Mouse (Mus musculus): Measurements from ENCODE around the gene Prpf40a. TPM values are rescaled to one million over a fixed set of nuclear protein-coding genes. Genes with fewer than 3 reads are reported as not detected.

Prpf40a gene
- polyA plus RNA-seq, 1 experiment from 2014 or later, result 157 TPM

DNA sequence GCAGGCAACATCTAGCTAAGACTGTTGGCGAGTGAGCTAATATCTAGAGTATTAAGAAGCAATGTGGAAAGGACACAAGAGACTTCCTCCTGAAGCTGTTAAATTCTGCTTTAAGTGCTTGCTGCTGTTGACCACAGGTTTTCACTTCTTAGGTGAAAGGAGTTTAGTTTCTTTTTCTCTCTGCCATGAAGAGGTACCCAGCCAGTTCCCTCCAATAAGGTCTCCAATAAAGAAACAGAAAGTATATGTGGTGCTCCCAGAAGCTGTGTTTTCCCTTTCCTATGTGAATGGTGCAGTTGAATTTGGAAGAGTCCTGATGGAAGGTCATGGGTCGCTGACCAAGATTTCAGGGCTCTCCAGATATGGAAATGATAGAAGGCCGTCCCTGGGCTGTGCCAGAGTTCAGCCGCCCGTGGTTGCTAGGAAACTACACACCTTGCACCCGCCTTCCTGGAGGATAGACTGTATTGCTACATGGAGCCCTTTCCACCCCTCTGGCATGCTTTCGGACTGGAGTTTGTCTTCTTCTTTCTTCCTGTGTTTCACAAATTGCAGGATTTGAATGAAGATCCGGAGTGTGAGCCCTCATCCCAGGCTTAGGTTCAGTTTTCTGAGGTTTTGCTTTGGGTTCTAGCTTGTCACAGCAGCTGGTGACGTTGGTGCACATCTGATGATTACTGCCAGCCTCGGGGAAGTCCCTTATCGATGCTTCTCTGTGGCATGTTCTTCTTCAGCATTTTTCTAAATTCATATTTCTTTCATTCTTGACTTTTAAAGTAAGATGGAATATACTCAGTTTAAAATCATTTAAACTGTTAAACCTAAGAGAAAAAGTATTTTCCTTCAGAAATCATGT lies 89.0 kb downstream of the Prpf40a start:
- Histone ChIP-seq H3K36me3 (peaks cover 67% of the 10 kb centered on the region), H3K27me3 (no peaks in the 10 kb centered on the region), H3K4me2 (no peak overlapping the region), H3K4me1 (no peaks in the 10 kb centered on the region), H3K27ac (no peak overlapping the region), H3K4me3 (replicated peaks) (no peak overlapping the region), H3K9me3 (replicated peaks) (no peaks in the 10 kb centered on the region), H3K9ac (no peak overlapping the region)
- 82% methylated on average over 11 of the region's 11 CpGs for WGBS
- no peak for ATAC-seq (replicated peaks; ENCODE audit: low FRiP score)

GRCm38 (mm10) chr2:53100093-53100492 lies 91.0 kb downstream of the Prpf40a start:
- Histone ChIP-seq H3K4me2 (no peak overlapping the region), H3K9me3 (replicated peaks) (no peaks in the 10 kb centered on the region), H3K36me3 (peaks cover 48% of the 10 kb centered on the region), H3K27me3 (no peaks in the 10 kb centered on the region), H3K9ac (no peak overlapping the region), H3K4me3 (replicated peaks) (no peak overlapping the region), H3K27ac (no peak overlapping the region), H3K4me1 (no peaks in the 10 kb centered on the region)
- 21% methylated on average over 2 of the region's 2 CpGs for WGBS
- 0 out of 2 replicates have a peak, but pooled peaks have one; percentile 43 for ATAC-seq (replicated peaks; ENCODE audit: low FRiP score)

DNA sequence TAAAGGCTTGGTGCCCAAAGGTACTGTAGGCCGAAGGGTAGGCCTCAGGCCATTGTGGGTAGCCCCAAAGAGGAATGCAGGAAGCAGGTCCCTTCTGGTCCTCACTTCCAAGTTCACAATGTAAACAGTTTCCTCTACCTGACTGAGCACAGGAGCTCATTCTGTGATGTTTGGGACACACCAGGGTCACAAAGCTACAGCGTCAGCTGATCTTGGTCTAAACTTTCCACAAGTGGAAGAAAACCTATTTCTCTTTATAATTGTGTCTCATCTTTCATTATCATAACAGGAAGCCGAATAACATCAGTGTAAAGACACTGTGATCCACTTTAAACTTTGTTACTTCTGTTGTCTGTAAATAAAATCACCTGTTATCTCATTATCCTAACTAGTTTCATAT lies 95.6 kb downstream of the Prpf40a start:
- Histone ChIP-seq H3K27me3 (no peaks in the 10 kb centered on the region), H3K4me2 (no peak overlapping the region), H3K27ac (no peak overlapping the region), H3K4me1 (no peaks in the 10 kb centered on the region), H3K9me3 (replicated peaks) (no peaks in the 10 kb centered on the region), H3K9ac (no peak overlapping the region), H3K36me3 (peaks cover 16% of the 10 kb centered on the region), H3K4me3 (replicated peaks) (no peak overlapping the region)
- no peak for ATAC-seq (replicated peaks; ENCODE audit: low FRiP score)
- WGBS, result 89% methylated on average over 3 of the region's 3 CpGs

- Histone ChIP-seq H3K27me3 (no peaks in the 10 kb centered on the region), H3K27ac (no peak overlapping the region), H3K4me3 (replicated peaks) (no peak overlapping the region), H3K36me3 (peaks cover 16% of the 10 kb centered on the region), H3K4me2 (no peak overlapping the region), H3K9me3 (replicated peaks) (no peaks in the 10 kb centered on the region), H3K4me1 (no peaks in the 10 kb centered on the region), H3K9ac (no peak overlapping the region)
- 0 out of 2 replicates have a peak, but pooled peaks have one; percentile 33 for ATAC-seq (replicated peaks; ENCODE audit: low FRiP score)
- WGBS, result 55% methylated on average over 9 of the region's 9 CpGs
Observed at GRCm38 (mm10) chr2:53095031-53095430, 96.1 kb downstream of the Prpf40a start.

- Histone ChIP-seq H3K27ac (no peak overlapping the region), H3K36me3 (no peaks in the 10 kb centered on the region), H3K4me1 (no peaks in the 10 kb centered on the region), H3K9me3 (replicated peaks) (no peaks in the 10 kb centered on the region), H3K27me3 (no peaks in the 10 kb centered on the region), H3K4me2 (no peak overlapping the region), H3K4me3 (replicated peaks) (no peak overlapping the region), H3K9ac (no peak overlapping the region)
- ATAC-seq (replicated peaks; ENCODE audit: low FRiP score), result no peak
- 89% methylated on average over 3 of the region's 3 CpGs for WGBS
Observed at GRCm38 (mm10) chr2:53088744-53089143, 102.3 kb downstream of the Prpf40a start.

- ATAC-seq (replicated peaks; ENCODE audit: low FRiP score), result no peak
- Histone ChIP-seq H3K9ac (no peak overlapping the region), H3K4me3 (replicated peaks) (no peak overlapping the region), H3K27me3 (no peaks in the 10 kb centered on the region), H3K9me3 (replicated peaks) (no peaks in the 10 kb centered on the region), H3K27ac (no peak overlapping the region), H3K4me2 (no peak overlapping the region), H3K4me1 (no peaks in the 10 kb centered on the region), H3K36me3 (no peaks in the 10 kb centered on the region)
- 58% methylated on average over 9 of the region's 9 CpGs for WGBS
Observed at GRCm38 (mm10) chr2:53085617-53086202, 105.4 kb downstream of the Prpf40a start.

Other genes with a start within 250 kb of the Prpf40a start
- gene Arl6ip6, start 442 bp upstream of the Prpf40a start, polyA plus RNA-seq (2015; fragmentation: Nextera tagmentation; extraction: Ambion mirVana), result 48.2 and 56.5 TPM in 2 replicates